Mouse (Mus musculus): ENCODE data around the gene Adgrg5. TPM values are rescaled to one million over a fixed set of nuclear protein-coding genes. Genes with fewer than 3 reads are reported as not detected.
A peak's percentile ranks its signal among the peaks of the same experiment; 100 is the strongest.

Adgrg5 gene
- polyA plus RNA-seq, 1 experiment from 2014 or later = 0.25 TPM

GRCm38 (mm10) chr8:94992010-94992409, 68.5 kb downstream of the Adgrg5 start:
- H3K9ac ChIP-seq = no peak overlapping the region
- no peak for ATAC-seq (ENCODE audit: insufficient read depth)
- no peak overlapping the region for H3K4me3 ChIP-seq (replicated peaks)
- no peaks in the 10 kb centered on the region for H3K27me3 ChIP-seq
- H3K4me2 ChIP-seq = peak overlapping the region; percentile 19; the same call in 1 of the 2 replicates
- H3K4me1 ChIP-seq (replicated peaks) = peaks cover 96% of the 10 kb centered on the region
- peaks cover 74% of the 10 kb centered on the region for H3K36me3 ChIP-seq (replicated peaks)
- 48% methylated on average over 4 of the region's 4 CpGs for WGBS (ENCODE audit: insufficient replicate concordance)
- H3K9me3 ChIP-seq (replicated peaks) = no peaks in the 10 kb centered on the region
- peak overlapping the region; percentile 58 for H3K27ac ChIP-seq (replicated peaks)

- Histone ChIP-seq H3K27ac (replicated peaks) (peak overlapping the region; percentile 58), H3K36me3 (replicated peaks) (peaks cover 78% of the 10 kb centered on the region), H3K4me3 (replicated peaks) (no peak overlapping the region), H3K4me2 (no peak overlapping the region), H3K9me3 (replicated peaks) (no peaks in the 10 kb centered on the region), H3K9ac (no peak overlapping the region; the same call in 1 of the 2 replicates), H3K27me3 (no peaks in the 10 kb centered on the region), H3K4me1 (replicated peaks) (peaks cover 96% of the 10 kb centered on the region)
- ATAC-seq (ENCODE audit: insufficient read depth) = no peak
- 55% methylated on average over 5 of the region's 5 CpGs for WGBS (ENCODE audit: insufficient replicate concordance)
These were observed 69.0 kb downstream of the Adgrg5 start for GRCm38 (mm10) chr8:94992534-94992933.

Other genes starting within 250 kb of the Adgrg5 start
- 0.37 and 0.89 TPM in 2 replicates for gene Pllp, start 227.4 kb upstream of the Adgrg5 start, polyA plus RNA-seq (2015; fragmentation: Nextera tagmentation; extraction: Ambion mirVana)
- gene Ccl22, start 178.1 kb upstream of the Adgrg5 start, polyA plus RNA-seq (2015; fragmentation: Nextera tagmentation; extraction: Ambion mirVana) = 0.32 and 0.37 TPM in 2 replicates
- 0.33 and 0.54 TPM in 2 replicates for gene Cx3cl1, start 151.7 kb upstream of the Adgrg5 start, polyA plus RNA-seq (2015; fragmentation: Nextera tagmentation; extraction: Ambion mirVana)
- gene Ccl17, start 113.2 kb upstream of the Adgrg5 start, polyA plus RNA-seq (2015; fragmentation: Nextera tagmentation; extraction: Ambion mirVana) = not detected in 2 replicates
- 50.8 and 55.0 TPM in 2 replicates for gene Coq9, start 85.4 kb upstream of the Adgrg5 start, polyA plus RNA-seq (2015; fragmentation: Nextera tagmentation; extraction: Ambion mirVana)
- gene Ciapin1, start 85.3 kb upstream of the Adgrg5 start, polyA plus RNA-seq (2015; fragmentation: Nextera tagmentation; extraction: Ambion mirVana) = 46.6 and 48.2 TPM in 2 replicates
- 70.5 and 74.1 TPM in 2 replicates for gene Polr2c, start 66.2 kb upstream of the Adgrg5 start, polyA plus RNA-seq (2015; fragmentation: Nextera tagmentation; extraction: Ambion mirVana)
- 11.0 and 12.9 TPM in 2 replicates for gene Dok4, start 47.4 kb upstream of the Adgrg5 start, polyA plus RNA-seq (2015; fragmentation: Nextera tagmentation; extraction: Ambion mirVana)
- 2.3 TPM in 2 replicates for gene Ccdc102a, start 5.6 kb upstream of the Adgrg5 start, polyA plus RNA-seq (2015; fragmentation: Nextera tagmentation; extraction: Ambion mirVana)
- gene Adgrg1, start 51.1 kb downstream of the Adgrg5 start, polyA plus RNA-seq (2015; fragmentation: Nextera tagmentation; extraction: Ambion mirVana) = 45.2 and 46.1 TPM in 2 replicates
- 8.3 and 9.3 TPM in 2 replicates for gene Adgrg3, start 94.0 kb downstream of the Adgrg5 start, polyA plus RNA-seq (2015; fragmentation: Nextera tagmentation; extraction: Ambion mirVana)
- 0.35 and 0.39 TPM in 2 replicates for gene Drc7, start 131.4 kb downstream of the Adgrg5 start, polyA plus RNA-seq (2015; fragmentation: Nextera tagmentation; extraction: Ambion mirVana)
- 9.6 and 12.0 TPM in 2 replicates for gene Katnb1, start 157.5 kb downstream of the Adgrg5 start, polyA plus RNA-seq (2015; fragmentation: Nextera tagmentation; extraction: Ambion mirVana)

Measured in liver, embryonic 15.5 days (tissue).